Mouse (Mus musculus) kidney, postnatal 0 days (tissue): ENCODE results near the gene Dip2b. TPM values are rescaled to one million over a fixed set of nuclear protein-coding genes. Genes with fewer than 3 reads are reported as not detected.

Experiments used
- ATAC-seq: fragments of 200-750 bp; cut with Nextera tagmentation; replicated peaks from 2 replicates; pipeline ENCODE4 v1.8.0; 2017; ENCODE audit warnings: low read depth, moderate number of reproducible peaks, moderate TSS enrichment, moderate library complexity; ENCODE audit not compliant: low FRiP score
- DNase-seq: peaks from one replicate; pipeline ENCODE4 v3.0.0-alpha.2; 2016; ENCODE audit warnings: low spot score
- H3K27ac ChIP-seq: fragments of 300-500 bp; sonication (generic); 2 replicates; pipeline ENCODE4 v1.5.1; 2014; ENCODE audit warnings: mild to moderate bottlenecking
- H3K27me3 ChIP-seq: fragments of 300-500 bp; sonication (generic); 2 replicates; pipeline ENCODE4 v1.6.1; 2014; ENCODE audit warnings: low read length, mixed read lengths; ENCODE audit not compliant: insufficient read depth
- H3K36me3 ChIP-seq: fragments of 300-500 bp; sonication (generic); 2 replicates; pipeline ENCODE4 v1.6.1; 2014; ENCODE audit warnings: low read length, mixed read lengths; ENCODE audit not compliant: insufficient read depth
- H3K4me1 ChIP-seq: fragments of 300-500 bp; sonication (generic); replicated peaks from 2 replicates; pipeline ENCODE4 v1.6.1; 2014; ENCODE audit warnings: antibody characterized with exemption, low read length, mixed read lengths; ENCODE audit not compliant: insufficient read depth
- H3K4me2 ChIP-seq: fragments of 300-500 bp; sonication (generic); 2 replicates; pipeline ENCODE4 v1.6.1; 2014; ENCODE audit warnings: mild to moderate bottlenecking, low read length, moderate library complexity, mixed read lengths
- H3K4me3 ChIP-seq: fragments of 300-500 bp; sonication (generic); replicated peaks from 2 replicates; pipeline ENCODE4 v1.5.1; 2014; ENCODE audit warnings: low read depth, low read length
- H3K9ac ChIP-seq: fragments of 300-500 bp; sonication (generic); 2 replicates; pipeline ENCODE4 v1.6.1; 2014; ENCODE audit warnings: low read depth, low read length
- H3K9me3 ChIP-seq: fragments of 300-500 bp; sonication (generic); replicated peaks from 2 replicates; pipeline ENCODE4 v1.6.1; 2016; ENCODE audit warnings: low read length, inconsistent platforms, mixed read lengths
- CTCF ChIP-seq: IDR thresholded peaks from 2 replicates; pipeline ENCODE4 v1.5.1; 2016; ENCODE audit warnings: antibody characterized with exemption, low read depth, mild to moderate bottlenecking, moderate library complexity
- WGBS: fragments of 180-500 bp; shearing (Covaris S2); extraction: QIAGEN DNeasy Blood & Tissue Kit; methylation state at CpG from one replicate; pipeline ENCODE4 v1.1.7; 2014; 5-methylcytosine and 5-hydroxymethylcytosine counted together
- polyA plus RNA-seq: library from polyadenylated mRNA; unstranded; fragments of >200 nt; fragmentation: Nextera tagmentation; extraction: Ambion mirVana; gene quantifications from 2 replicates; pipeline ENCODE4 v1.2.1, GENCODE M21; 2015

The Dip2b gene
- polyA plus RNA-seq, 1 experiment from 2014 or later: 4.9 TPM

GRCm38 (mm10) chr15:100168191-100168606 is 129.7 kb downstream of the Dip2b start:
- 73% methylated on average over 8 of the region's 8 CpGs for WGBS
- Histone ChIP-seq H3K4me3 (no peak overlapping the region), H3K9ac (no peak overlapping the region), H3K36me3 (peaks cover 41% of the 10 kb centered on the region), H3K27ac (peak overlapping the region; percentile 31; the same call in 1 of the 2 replicates), H3K9me3 (no peaks in the 10 kb centered on the region), H3K27me3 (no peaks in the 10 kb centered on the region), H3K4me1 (no peaks in the 10 kb centered on the region), H3K4me2 (no peak overlapping the region)
- DNase-seq (no peak), ATAC-seq (no peak)
- no peak for TF ChIP-seq CTCF

GRCm38 (mm10) chr15:100175176-100175575 is 136.7 kb downstream of the Dip2b start:
- 81% methylated on average over 6 of the region's 6 CpGs for whole genome bisulfite sequencing
- no peak overlapping the region for H3K4me2 ChIP-seq
- no peak for TF ChIP-seq CTCF
- H3K4me3 ChIP-seq: no peak overlapping the region
- no peaks in the 10 kb centered on the region for H3K27me3 ChIP-seq
- H3K9ac ChIP-seq: no peak overlapping the region
- H3K9me3 ChIP-seq: no peaks in the 10 kb centered on the region
- ATAC-seq: no peak
- no peaks in the 10 kb centered on the region for H3K4me1 ChIP-seq
- H3K36me3 ChIP-seq: peaks cover 49% of the 10 kb centered on the region
- DNase-seq: no peak
- H3K27ac ChIP-seq: no peak overlapping the region

DNA sequence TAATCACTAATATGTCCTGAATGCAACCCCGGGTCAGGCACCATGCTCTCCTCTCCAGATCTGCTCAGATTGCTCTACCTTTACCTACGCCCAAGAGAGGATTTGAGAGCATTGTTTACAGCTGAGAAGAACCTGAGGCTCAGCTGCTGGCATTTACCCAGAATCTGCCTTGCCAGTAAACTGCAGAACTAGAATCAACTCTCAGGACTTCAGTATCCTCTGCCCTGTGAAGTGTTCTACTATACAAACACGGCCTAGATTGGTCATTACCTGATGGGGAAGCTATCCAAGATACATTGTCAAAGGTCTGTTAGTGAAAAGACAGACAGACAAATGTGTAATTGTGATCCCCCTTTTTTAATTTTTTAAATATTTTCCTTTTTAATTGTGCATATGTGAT is 138.7 kb downstream of the Dip2b start:
- Histone ChIP-seq H3K27ac (no peak overlapping the region), H3K4me2 (no peak overlapping the region), H3K9ac (no peak overlapping the region), H3K9me3 (no peaks in the 10 kb centered on the region), H3K36me3 (peaks cover 45% of the 10 kb centered on the region), H3K27me3 (no peaks in the 10 kb centered on the region), H3K4me1 (no peaks in the 10 kb centered on the region), H3K4me3 (no peak overlapping the region)
- DNase-seq (no peak), ATAC-seq (no peak)
- TF ChIP-seq CTCF: no peak
- whole genome bisulfite sequencing: 91% methylated on average over 3 of the region's 3 CpGs

DNA sequence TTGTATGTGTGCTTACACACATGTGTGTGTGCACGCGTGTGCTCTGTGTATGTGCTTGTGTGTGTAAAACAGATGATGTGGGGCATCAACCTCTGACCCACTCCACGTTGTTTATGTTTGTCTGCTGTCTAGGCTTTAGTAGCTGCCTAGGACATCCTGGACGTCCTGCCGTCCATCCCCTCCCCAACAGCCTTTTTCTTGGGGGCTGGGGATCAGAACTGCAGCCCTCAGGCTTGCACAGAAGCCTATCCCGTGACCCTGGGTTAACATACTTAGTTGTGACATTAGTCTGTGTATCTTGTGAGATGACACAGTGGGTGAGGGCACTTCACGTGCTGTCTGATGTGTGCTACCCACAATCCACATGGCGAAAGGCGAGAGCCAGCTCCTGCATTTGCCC is 139.1 kb downstream of the Dip2b start:
- H3K27me3 ChIP-seq: no peaks in the 10 kb centered on the region
- peaks cover 46% of the 10 kb centered on the region for H3K36me3 ChIP-seq
- H3K9ac ChIP-seq: no peak overlapping the region
- DNase-seq: no peak
- H3K9me3 ChIP-seq: no peaks in the 10 kb centered on the region
- H3K4me3 ChIP-seq: no peak overlapping the region
- H3K4me2 ChIP-seq: no peak overlapping the region
- H3K27ac ChIP-seq: no peak overlapping the region
- H3K4me1 ChIP-seq: no peaks in the 10 kb centered on the region
- TF ChIP-seq CTCF: no peak
- WGBS: 75% methylated on average over 9 of the region's 9 CpGs
- ATAC-seq: no peak

- H3K27ac ChIP-seq: no peak overlapping the region
- TF ChIP-seq CTCF: no peak
- H3K4me2 ChIP-seq: no peak overlapping the region
- H3K27me3 ChIP-seq: no peaks in the 10 kb centered on the region
- WGBS: 49% methylated on average over 7 of the region's 7 CpGs
- no peaks in the 10 kb centered on the region for H3K4me1 ChIP-seq
- H3K9me3 ChIP-seq: no peaks in the 10 kb centered on the region
- peaks cover 40% of the 10 kb centered on the region for H3K36me3 ChIP-seq
- no peak overlapping the region for H3K4me3 ChIP-seq
- H3K9ac ChIP-seq: no peak overlapping the region
- DNase-seq (no peak), ATAC-seq (no peak)
Measured at GRCm38 (mm10) chr15:100178487-100178886, 140.0 kb downstream of the Dip2b start.

DNA sequence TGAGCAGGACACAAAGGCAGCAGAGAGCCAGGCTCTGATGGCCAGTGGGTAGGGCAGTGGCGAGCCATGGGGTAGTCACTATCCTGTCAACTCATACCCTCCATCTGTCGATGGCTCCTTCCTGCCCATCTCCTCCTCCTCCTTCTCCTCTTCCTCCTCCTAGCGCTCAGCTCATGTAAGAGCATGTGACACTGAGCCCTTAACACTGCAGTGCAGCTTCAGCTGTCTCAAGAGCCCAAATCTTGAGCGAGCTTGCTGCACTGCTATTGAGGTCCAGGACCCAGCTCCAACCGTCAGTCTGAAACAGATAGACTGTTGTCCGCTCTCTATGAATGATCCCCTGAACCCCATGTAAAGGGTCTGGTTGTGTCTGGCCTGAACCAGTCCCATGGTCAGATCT is 141.2 kb downstream of the Dip2b start:
- TF ChIP-seq CTCF: no peak
- peaks cover 31% of the 10 kb centered on the region for H3K36me3 ChIP-seq
- no peak for DNase-seq
- no peak overlapping the region for H3K9ac ChIP-seq
- H3K27me3 ChIP-seq: no peaks in the 10 kb centered on the region
- H3K4me1 ChIP-seq: no peaks in the 10 kb centered on the region
- H3K9me3 ChIP-seq: no peaks in the 10 kb centered on the region
- WGBS: 92% methylated on average over 6 of the region's 6 CpGs
- H3K27ac ChIP-seq: no peak overlapping the region
- no peak for ATAC-seq
- H3K4me3 ChIP-seq: no peak overlapping the region
- H3K4me2 ChIP-seq: no peak overlapping the region

- no peak overlapping the region for H3K4me3 ChIP-seq
- no peak for TF ChIP-seq CTCF
- no peaks in the 10 kb centered on the region for H3K4me1 ChIP-seq
- DNase-seq: no peak
- H3K9ac ChIP-seq: no peak overlapping the region
- no peak overlapping the region for H3K27ac ChIP-seq
- no peaks in the 10 kb centered on the region for H3K27me3 ChIP-seq
- H3K9me3 ChIP-seq: no peaks in the 10 kb centered on the region
- ATAC-seq: no peak
- no peak overlapping the region for H3K4me2 ChIP-seq
- 95% methylated on average over 4 of the region's 4 CpGs for WGBS
- H3K36me3 ChIP-seq: peaks cover 28% of the 10 kb centered on the region
Measured at GRCm38 (mm10) chr15:100180221-100180620, 141.8 kb downstream of the Dip2b start.
